Mouse (Mus musculus) hindbrain, postnatal 0 days (tissue): ENCODE data around the gene Mvb12b. TPM values are rescaled to one million over a fixed set of nuclear protein-coding genes. Genes with fewer than 3 reads are reported as not detected.

Source experiments
- ATAC-seq: fragments of 200-750 bp; cut with Nextera tagmentation; 2 replicates; pipeline ENCODE4 v1.8.0; 2017; ENCODE audit warnings: mild to moderate bottlenecking, moderate TSS enrichment, moderate library complexity
- DNase-seq: peaks from one replicate; pipeline ENCODE4 v3.0.0-alpha.2; 2015; ENCODE audit warnings: low spot score
- H3K27ac ChIP-seq: fragments of 300-500 bp; sonication (generic); 2 replicates; pipeline ENCODE4 v1.5.1; 2014; ENCODE audit warnings: mild to moderate bottlenecking
- H3K27me3 ChIP-seq: fragments of 300-500 bp; sonication (generic); 2 replicates; pipeline ENCODE4 v1.6.1; 2014; ENCODE audit warnings: low read length, mixed read lengths; ENCODE audit not compliant: insufficient read depth
- H3K36me3 ChIP-seq: fragments of 300-500 bp; sonication (generic); 2 replicates; pipeline ENCODE4 v1.6.1; 2014; ENCODE audit warnings: low read length, mixed read lengths; ENCODE audit not compliant: insufficient read depth
- H3K4me1 ChIP-seq: fragments of 300-500 bp; sonication (generic); 2 replicates; pipeline ENCODE4 v1.6.1; 2014; ENCODE audit warnings: antibody characterized with exemption, low read length, mixed read lengths; ENCODE audit not compliant: insufficient read depth
- H3K4me2 ChIP-seq: fragments of 300-500 bp; sonication (generic); 2 replicates; pipeline ENCODE4 v1.6.1; 2014; ENCODE audit warnings: low read depth, mild to moderate bottlenecking, low read length, moderate library complexity, mixed read lengths
- H3K4me3 ChIP-seq: fragments of 300-500 bp; sonication (generic); 2 replicates; pipeline ENCODE4 v1.5.1; 2014; ENCODE audit warnings: low read length
- H3K9ac ChIP-seq: fragments of 300-500 bp; sonication (generic); replicated peaks from 2 replicates; pipeline ENCODE4 v1.6.1; 2014; ENCODE audit warnings: mild to moderate bottlenecking, low read length, moderate library complexity, mixed read lengths
- H3K9me3 ChIP-seq: fragments of 300-500 bp; sonication (generic); 2 replicates; pipeline ENCODE4 v1.6.1; 2016; ENCODE audit warnings: low read length, mixed read lengths
- CTCF ChIP-seq: IDR thresholded peaks from 2 replicates; pipeline ENCODE4 v1.5.1; 2016; ENCODE audit warnings: antibody characterized with exemption, control low read depth, low read depth
- WGBS: fragments of 180-500 bp; shearing (Covaris S2); extraction: QIAGEN DNeasy Blood & Tissue Kit; methylation state at CpG from one replicate; pipeline ENCODE4 v1.1.7; 2014; 5-methylcytosine and 5-hydroxymethylcytosine counted together
- polyA plus RNA-seq: library from polyadenylated mRNA; unstranded; fragments of >200 nt; fragmentation: Nextera tagmentation; extraction: Ambion mirVana; gene quantifications from 2 replicates; pipeline ENCODE4 v1.2.1, GENCODE M21; 2015
- total RNA-seq: library from RNA; depleted of rRNA; stranded (reverse); fragments of >200 nt; gene quantifications from 2 replicates; pipeline ENCODE4 v1.2.3, GENCODE M21; 2014; rRNA removed

The Mvb12b gene
- total and polyA plus RNA-seq, 2 experiments from 2014 or later, result 64.1 to 134 TPM

DNA sequence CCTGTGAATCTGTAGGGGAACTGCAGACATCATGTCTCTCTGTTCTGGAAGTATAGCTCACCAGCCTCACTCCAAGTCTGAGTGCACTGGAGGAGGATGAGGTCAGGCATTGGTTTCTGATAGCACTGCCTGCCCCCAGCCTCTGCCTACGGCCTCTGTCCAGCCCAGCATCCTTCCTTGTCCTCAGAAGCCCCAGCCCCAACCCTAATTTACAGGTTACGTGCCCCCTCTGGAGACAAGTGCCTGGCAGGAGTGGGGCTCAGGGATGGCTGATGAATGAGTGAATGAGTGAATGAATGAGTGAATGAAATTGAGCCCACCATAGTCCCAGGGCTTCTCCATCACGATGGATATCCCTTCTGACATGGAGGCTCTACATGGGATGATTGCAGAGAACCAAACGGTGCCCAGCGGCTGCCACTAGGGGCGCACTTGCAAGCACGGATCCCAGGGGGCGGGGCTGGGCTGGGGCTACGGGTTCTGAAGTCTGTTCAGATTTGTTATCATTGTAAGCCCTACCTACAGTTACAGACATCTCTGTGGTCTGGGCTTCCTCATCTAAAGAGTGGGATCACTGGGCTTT lies 197.8 kb downstream of the Mvb12b start:
- Histone ChIP-seq H3K27ac (0 out of 2 replicates have a peak overlapping the region, but pooled peaks have one; percentile 27), H3K27me3 (no peaks in the 10 kb centered on the region; the same call in 1 of the 2 replicates), H3K4me1 (0 out of 2 replicates have a peak, but pooled peaks cover 4% of the 10 kb centered on the region), H3K36me3 (no peaks in the 10 kb centered on the region), H3K9ac (no peak overlapping the region), H3K4me2 (no peak overlapping the region), H3K4me3 (no peak overlapping the region), H3K9me3 (no peaks in the 10 kb centered on the region; the same call in 1 of the 2 replicates)
- peak; percentile 74 for DNase-seq
- peak; percentile 84 for TF ChIP-seq CTCF
- 35% methylated on average over 9 of the region's 9 CpGs for whole genome bisulfite sequencing
- peak; percentile 79 for ATAC-seq

GRCm38 (mm10) chr2:33689155-33689879 lies 198.4 kb downstream of the Mvb12b start:
- no peak for TF ChIP-seq CTCF
- 28% methylated on average over 23 of the region's 23 CpGs for WGBS
- Histone ChIP-seq H3K9me3 (no peaks in the 10 kb centered on the region; the same call in 1 of the 2 replicates), H3K4me3 (no peak overlapping the region), H3K4me1 (0 out of 2 replicates have a peak, but pooled peaks cover 4% of the 10 kb centered on the region), H3K4me2 (0 out of 2 replicates have a peak overlapping the region, but pooled peaks have one; percentile 13), H3K27ac (0 out of 2 replicates have a peak overlapping the region, but pooled peaks have one; percentile 27), H3K27me3 (no peaks in the 10 kb centered on the region; the same call in 1 of the 2 replicates), H3K36me3 (no peaks in the 10 kb centered on the region), H3K9ac (0 out of 2 replicates have a peak overlapping the region, but pooled peaks have one; percentile 4)
- DNase-seq (peak; percentile 54), ATAC-seq (peak; percentile 35)

GRCm38 (mm10) chr2:33683594-33683993 lies 204.2 kb downstream of the Mvb12b start:
- WGBS, result 51% methylated on average over 4 of the region's 4 CpGs
- no peak for TF ChIP-seq CTCF
- H3K27me3 ChIP-seq, result no peaks in the 10 kb centered on the region
- no peaks in the 10 kb centered on the region; the same call in 1 of the 2 replicates for H3K9me3 ChIP-seq
- H3K27ac ChIP-seq, result no peak overlapping the region
- H3K4me3 ChIP-seq, result no peak overlapping the region
- H3K36me3 ChIP-seq, result no peaks in the 10 kb centered on the region
- DNase-seq (no peak), ATAC-seq (no peak)
- H3K4me2 ChIP-seq, result no peak overlapping the region
- no peaks in the 10 kb centered on the region for H3K4me1 ChIP-seq
- H3K9ac ChIP-seq, result no peak overlapping the region

DNA sequence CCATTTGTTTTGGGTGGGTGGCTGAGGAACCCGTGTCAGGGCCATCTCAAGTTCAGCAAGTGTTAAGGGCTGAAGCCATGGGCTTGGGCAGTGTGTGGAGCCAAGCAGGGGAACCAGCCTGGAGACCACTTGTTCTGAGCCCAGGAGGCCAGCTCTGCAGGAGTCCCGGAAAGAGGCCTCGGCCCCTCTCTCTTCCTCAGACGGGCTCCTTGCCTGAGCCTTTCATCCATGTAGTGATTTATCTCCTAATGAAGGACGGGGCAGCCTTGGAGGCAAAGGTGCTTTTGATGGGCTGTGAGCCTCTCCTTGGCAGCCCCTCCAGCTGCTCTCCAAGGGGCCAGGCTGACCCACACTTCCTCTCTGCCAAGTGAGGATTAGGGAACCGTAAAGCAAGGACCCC lies 204.7 kb downstream of the Mvb12b start:
- no peaks in the 10 kb centered on the region; the same call in 1 of the 2 replicates for H3K9me3 ChIP-seq
- WGBS, result 35% methylated on average over 6 of the region's 6 CpGs
- H3K9ac ChIP-seq, result no peak overlapping the region
- no peak for TF ChIP-seq CTCF
- no peak overlapping the region for H3K27ac ChIP-seq
- ATAC-seq, result no peak
- H3K4me1 ChIP-seq, result no peaks in the 10 kb centered on the region
- no peak overlapping the region for H3K4me3 ChIP-seq
- H3K27me3 ChIP-seq, result no peaks in the 10 kb centered on the region
- no peak for DNase-seq
- H3K36me3 ChIP-seq, result no peaks in the 10 kb centered on the region
- H3K4me2 ChIP-seq, result no peak overlapping the region

DNA sequence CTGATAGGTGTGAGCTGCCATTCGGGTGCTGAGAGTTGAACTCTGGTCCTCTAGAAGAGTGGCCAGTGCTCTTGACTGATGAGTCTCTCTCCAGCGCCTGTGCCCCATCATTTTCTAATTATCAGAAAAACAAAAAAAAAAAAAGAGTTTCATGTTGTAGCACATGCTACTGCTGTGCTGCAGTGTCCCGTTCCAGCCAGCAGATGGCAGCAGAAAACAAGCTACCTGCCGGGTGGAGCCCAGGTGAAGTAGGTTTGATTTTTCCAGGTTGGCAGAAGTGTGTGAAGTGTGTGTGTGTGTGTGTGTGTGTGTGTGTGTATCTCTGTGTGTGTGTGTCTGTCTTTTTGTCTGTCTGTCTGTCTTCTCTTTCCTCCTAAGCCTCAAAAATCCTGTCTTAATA lies 205.5 kb downstream of the Mvb12b start:
- no peak overlapping the region for H3K4me2 ChIP-seq
- no peaks in the 10 kb centered on the region for H3K36me3 ChIP-seq
- peak; percentile 78 for DNase-seq
- no peak overlapping the region for H3K9ac ChIP-seq
- no peaks in the 10 kb centered on the region; the same call in 1 of the 2 replicates for H3K9me3 ChIP-seq
- no peak overlapping the region for H3K27ac ChIP-seq
- no peak for ATAC-seq
- no peaks in the 10 kb centered on the region for H3K4me1 ChIP-seq
- no peaks in the 10 kb centered on the region for H3K27me3 ChIP-seq
- no peak overlapping the region for H3K4me3 ChIP-seq
- 12% methylated on average over 4 of the region's 4 CpGs for WGBS
- peak; percentile 96 for TF ChIP-seq CTCF

Other genes starting within 250 kb of the Mvb12b start
- gene Lmx1b, start 247.4 kb downstream of the Mvb12b start, total RNA-seq, result 17.3 and 21.1 TPM in 2 replicates
- 2.1 and 2.2 TPM in 2 replicates for gene Lmx1b, start 247.4 kb downstream of the Mvb12b start, polyA plus RNA-seq